Mouse (Mus musculus): Measurements from ENCODE around the gene Aspg. TPM values are rescaled to one million over a fixed set of nuclear protein-coding genes. Genes with fewer than 3 reads are reported as not detected.

Aspg gene
- polyA plus RNA-seq, 1 experiment from 2014 or later, result 0.25 TPM

DNA sequence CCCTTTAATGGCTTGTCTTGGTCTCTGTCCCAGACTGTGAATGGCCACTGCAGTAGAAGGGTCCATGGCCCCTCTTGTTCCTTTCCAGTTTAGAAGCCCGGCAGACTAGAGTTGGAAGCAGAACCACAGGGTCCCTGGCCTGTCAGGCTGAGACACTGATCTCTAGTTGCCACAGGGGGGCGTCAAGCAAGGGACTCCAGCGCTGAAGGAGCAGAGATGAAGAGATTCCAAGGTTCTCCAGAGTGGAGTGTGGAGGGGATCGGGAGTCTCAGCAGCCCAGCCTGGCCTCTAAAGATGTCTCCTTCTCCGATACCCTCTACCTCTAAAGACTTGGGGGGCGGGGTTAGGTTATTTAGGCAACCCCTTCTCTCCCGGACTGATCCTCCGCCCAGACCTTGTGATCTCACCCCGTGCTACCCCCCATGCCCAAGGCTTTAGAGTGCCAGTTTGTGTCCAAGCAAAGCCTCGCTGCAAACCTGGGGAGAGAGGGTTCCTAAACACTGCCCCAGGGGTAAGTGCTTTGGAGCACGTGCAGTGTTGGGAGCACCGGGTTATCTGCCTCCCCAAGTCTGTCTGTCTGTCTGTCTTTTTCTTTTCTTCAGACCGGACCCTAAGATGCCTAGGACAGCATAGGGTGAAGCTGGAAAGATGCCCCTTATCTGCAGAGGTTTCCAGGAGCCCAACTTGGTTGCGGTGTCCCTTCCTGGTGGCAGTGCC is 36.8 kb downstream of the Aspg start:
- H3K27ac ChIP-seq (ENCODE audit: low read depth, low read length), result no peak overlapping the region
- peak overlapping the region; percentile 69 for H3K9ac ChIP-seq (ENCODE audit: low read length)
- H3K27me3 ChIP-seq (ENCODE audit: control insufficient read depth, insufficient read depth, low read length), result peaks cover 50% of the 10 kb centered on the region
- 4% methylated on average over 14 of the region's 14 CpGs for WGBS
- ATAC-seq (ENCODE audit: low FRiP score) (no peak), DNase-seq (ENCODE audit: low spot score, missing footprints) (peak; percentile 94)
- peak overlapping the region; percentile 54 for H3K4me3 ChIP-seq (ENCODE audit: low read depth, low read length)
- no peaks in the 10 kb centered on the region for H3K36me3 ChIP-seq (ENCODE audit: control insufficient read depth, insufficient read depth, low read length)
- H3K4me1 ChIP-seq (ENCODE audit: control insufficient read depth, insufficient read depth, low read length), result peaks cover 29% of the 10 kb centered on the region
- no peaks in the 10 kb centered on the region for H3K9me3 ChIP-seq (ENCODE audit: control insufficient read depth, low read length)
- peak overlapping the region; percentile 91 for H3K4me2 ChIP-seq

DNA sequence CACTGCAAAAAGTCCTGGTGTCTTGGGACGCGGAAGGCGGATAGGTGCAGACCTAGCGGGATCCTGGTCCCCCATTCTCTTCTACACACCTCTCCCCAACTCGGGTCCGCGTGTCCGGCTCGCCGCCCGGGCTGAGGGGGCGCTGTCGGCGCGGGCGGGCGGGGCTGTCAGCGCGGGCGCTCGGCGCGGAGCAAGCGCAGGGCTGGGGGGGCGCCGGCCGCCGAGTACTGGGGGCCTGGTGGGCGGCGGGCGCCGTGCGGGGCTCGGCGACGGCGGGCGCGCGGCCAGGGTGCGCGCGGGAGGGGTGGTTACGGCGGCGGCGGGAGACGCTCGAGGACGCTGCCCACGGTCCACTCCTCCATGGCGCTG is 37.3 kb downstream of the Aspg start:
- peak overlapping the region; percentile 54 for H3K4me3 ChIP-seq (ENCODE audit: low read depth, low read length)
- H3K9ac ChIP-seq (ENCODE audit: low read length), result peak overlapping the region; percentile 69
- peaks cover 51% of the 10 kb centered on the region for H3K27me3 ChIP-seq (ENCODE audit: control insufficient read depth, insufficient read depth, low read length)
- no peaks in the 10 kb centered on the region for H3K9me3 ChIP-seq (ENCODE audit: control insufficient read depth, low read length)
- H3K4me1 ChIP-seq (ENCODE audit: control insufficient read depth, insufficient read depth, low read length), result peaks cover 29% of the 10 kb centered on the region
- H3K36me3 ChIP-seq (ENCODE audit: control insufficient read depth, insufficient read depth, low read length), result no peaks in the 10 kb centered on the region
- DNase-seq (ENCODE audit: low spot score, missing footprints), result peak; percentile 94
- H3K27ac ChIP-seq (ENCODE audit: low read depth, low read length), result no peak overlapping the region; the same call in 1 of the 2 replicates
- ATAC-seq (ENCODE audit: low FRiP score), result no peak
- peak overlapping the region; percentile 91 for H3K4me2 ChIP-seq
- under 1% methylated on average over 50 of the region's 52 CpGs for WGBS

DNA sequence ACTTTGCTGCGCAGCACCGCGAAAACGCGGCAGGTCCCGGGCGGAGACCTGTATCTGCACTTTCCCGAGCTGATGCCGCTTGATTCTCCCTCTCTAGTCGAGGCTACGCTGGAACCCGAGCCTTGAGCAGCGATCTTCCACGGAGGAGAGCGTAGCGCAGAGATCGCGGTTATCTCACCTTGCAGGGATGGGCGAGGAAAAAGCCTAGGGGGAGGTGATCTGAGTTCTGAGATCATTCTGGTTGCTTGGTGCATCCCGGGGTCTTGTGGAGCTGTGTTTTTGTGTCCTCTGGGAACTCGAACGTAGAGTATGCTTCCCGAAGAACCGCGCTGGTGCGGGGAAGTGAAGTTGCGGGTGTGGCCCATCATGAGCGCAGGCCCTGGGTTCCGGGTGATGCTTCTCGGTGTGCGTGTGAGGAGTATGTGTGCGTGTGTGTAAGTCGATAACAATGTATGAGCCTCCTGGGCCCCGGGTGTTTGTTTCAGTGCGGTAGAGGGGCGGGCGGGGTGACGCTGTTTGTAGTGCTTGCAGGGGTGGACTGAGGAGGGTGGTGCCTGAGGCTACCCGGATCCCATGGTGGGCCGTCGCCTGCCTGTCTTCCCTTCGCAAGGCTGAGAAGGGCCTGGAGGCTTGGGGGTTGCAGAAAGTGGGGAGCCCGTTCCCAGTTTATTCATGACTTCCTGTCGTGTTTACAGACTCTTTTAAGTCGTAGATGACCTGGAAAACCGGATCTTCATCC is 38.1 kb downstream of the Aspg start:
- no peak for ATAC-seq (ENCODE audit: low FRiP score)
- WGBS, result 1% methylated on average over 46 of the region's 46 CpGs
- peak; percentile 96 for DNase-seq (ENCODE audit: low spot score, missing footprints)

DNA sequence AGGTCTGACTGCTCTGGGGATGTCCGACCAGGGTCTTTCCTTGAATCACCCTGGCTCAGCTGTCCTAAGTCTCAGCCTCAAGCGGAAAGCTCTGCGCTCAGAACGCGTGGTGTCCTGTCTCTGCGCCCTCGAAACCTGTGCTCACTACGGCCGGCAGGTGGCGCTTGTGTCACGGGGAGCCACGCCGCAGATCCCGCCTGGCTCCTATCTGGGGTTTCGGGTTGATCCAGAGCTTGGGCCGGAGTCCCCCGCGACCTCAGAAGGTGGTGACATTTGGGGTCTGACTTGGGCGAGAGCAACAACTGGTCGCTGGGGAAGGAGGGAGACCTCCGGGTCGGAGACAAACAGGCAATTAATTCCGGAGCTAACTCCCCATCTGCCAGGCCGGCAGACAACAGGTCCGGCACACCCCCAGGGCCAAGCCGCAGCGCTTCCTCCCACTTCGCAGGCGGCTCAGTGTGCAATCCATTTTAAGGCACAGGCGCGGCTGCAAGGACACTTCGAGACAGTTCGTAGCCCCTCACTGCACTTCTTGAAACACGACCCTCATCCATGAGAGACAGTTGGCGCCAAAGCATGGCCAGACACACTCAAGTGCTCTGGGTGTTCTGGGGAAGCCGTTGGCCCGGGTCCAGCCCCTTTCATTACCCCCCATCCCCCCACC is 38.9 kb downstream of the Aspg start:
- Histone ChIP-seq H3K36me3 (ENCODE audit: control insufficient read depth, insufficient read depth, low read length) (no peaks in the 10 kb centered on the region), H3K4me1 (ENCODE audit: control insufficient read depth, insufficient read depth, low read length) (peaks cover 29% of the 10 kb centered on the region), H3K9ac (ENCODE audit: low read length) (peak overlapping the region; percentile 70), H3K9me3 (ENCODE audit: control insufficient read depth, low read length) (no peaks in the 10 kb centered on the region), H3K4me2 (peak overlapping the region; percentile 91), H3K27me3 (ENCODE audit: control insufficient read depth, insufficient read depth, low read length) (peaks cover 57% of the 10 kb centered on the region), H3K4me3 (ENCODE audit: low read depth, low read length) (peak overlapping the region; percentile 54), H3K27ac (ENCODE audit: low read depth, low read length) (no peak overlapping the region; the same call in 1 of the 2 replicates)
- WGBS, result under 1% methylated on average over 37 of the region's 37 CpGs
- ATAC-seq (ENCODE audit: low FRiP score) (peak; percentile 66), DNase-seq (ENCODE audit: low spot score, missing footprints) (peak; percentile 99)

More for the DNA sequence above, 38.1 kb downstream of the Aspg start:
- Histone ChIP-seq H3K4me1 (ENCODE audit: control insufficient read depth, insufficient read depth, low read length) (peaks cover 29% of the 10 kb centered on the region), H3K36me3 (ENCODE audit: control insufficient read depth, insufficient read depth, low read length) (no peaks in the 10 kb centered on the region), H3K27ac (ENCODE audit: low read depth, low read length) (no peak overlapping the region; the same call in 1 of the 2 replicates), H3K9ac (ENCODE audit: low read length) (peak overlapping the region; percentile 69), H3K4me2 (peak overlapping the region; percentile 91), H3K27me3 (ENCODE audit: control insufficient read depth, insufficient read depth, low read length) (peaks cover 54% of the 10 kb centered on the region), H3K9me3 (ENCODE audit: control insufficient read depth, low read length) (no peaks in the 10 kb centered on the region), H3K4me3 (ENCODE audit: low read depth, low read length) (peak overlapping the region; percentile 54)

DNA sequence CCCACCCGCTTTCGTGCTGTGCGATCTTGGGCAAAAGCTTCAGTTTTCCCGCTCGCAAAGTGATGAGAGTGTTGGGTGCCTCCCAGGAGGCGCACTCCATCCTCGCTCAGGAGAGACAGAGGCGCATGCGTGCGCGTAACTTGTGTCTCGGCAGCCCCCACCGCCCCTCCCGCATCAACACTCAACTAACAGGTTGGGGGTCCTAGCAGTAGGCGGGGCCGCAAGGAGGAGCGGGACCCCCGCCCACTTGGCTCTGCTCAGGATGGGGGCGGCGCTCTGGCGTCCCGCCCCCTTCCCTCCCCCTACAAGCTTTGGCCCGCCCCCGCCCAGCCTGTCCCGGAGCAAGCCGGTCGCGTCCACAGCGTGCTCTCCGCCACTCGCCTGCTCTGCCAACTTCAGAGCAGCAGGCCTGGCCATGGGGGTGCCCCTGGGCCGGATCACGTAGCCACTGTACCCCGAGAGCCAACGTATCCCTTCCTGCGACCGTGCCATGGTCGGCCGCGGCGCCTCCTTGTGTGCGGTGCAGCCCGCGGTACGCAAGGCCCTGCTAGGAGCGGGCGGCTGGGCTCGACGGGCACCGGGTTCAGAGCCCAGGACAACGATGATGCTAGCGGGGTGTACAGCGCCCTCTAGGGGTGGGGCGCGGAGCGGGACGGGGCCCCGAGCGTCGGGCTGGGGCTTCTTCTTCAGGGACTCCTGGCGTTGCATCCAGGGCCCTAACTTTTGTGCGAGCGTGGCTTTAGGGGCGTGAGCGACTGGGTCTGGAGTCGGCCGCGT is 39.6 kb downstream of the Aspg start, which contains the start of gene Kif26a:
Gene Kif26a, plus strand, starts transcription at position 334 of the 777 bp plus-strand sequence.
- peaks cover 53% of the 10 kb centered on the region for H3K27me3 ChIP-seq (ENCODE audit: control insufficient read depth, insufficient read depth, low read length)
- H3K9ac ChIP-seq (ENCODE audit: low read length), result peak within 1 kb of the TSS; percentile 70
- peak; percentile 98 for DNase-seq (ENCODE audit: low spot score, missing footprints)
- ATAC-seq (ENCODE audit: low FRiP score), result peak; percentile 66
- peaks cover 29% of the 10 kb centered on the region for H3K4me1 ChIP-seq (ENCODE audit: control insufficient read depth, insufficient read depth, low read length)
- WGBS, result under 1% methylated on average over 67 of the region's 68 CpGs
- H3K36me3 ChIP-seq (ENCODE audit: control insufficient read depth, insufficient read depth, low read length), result no peaks in the 10 kb centered on the region
- peak within 1 kb of the TSS; percentile 2; the same call in 1 of the 2 replicates for H3K27ac ChIP-seq (ENCODE audit: low read depth, low read length)
- peak within 1 kb of the TSS; percentile 91 for H3K4me2 ChIP-seq
- peak within 1 kb of the TSS; percentile 54 for H3K4me3 ChIP-seq (ENCODE audit: low read depth, low read length)
- no peaks in the 10 kb centered on the region for H3K9me3 ChIP-seq (ENCODE audit: control insufficient read depth, low read length)

DNA sequence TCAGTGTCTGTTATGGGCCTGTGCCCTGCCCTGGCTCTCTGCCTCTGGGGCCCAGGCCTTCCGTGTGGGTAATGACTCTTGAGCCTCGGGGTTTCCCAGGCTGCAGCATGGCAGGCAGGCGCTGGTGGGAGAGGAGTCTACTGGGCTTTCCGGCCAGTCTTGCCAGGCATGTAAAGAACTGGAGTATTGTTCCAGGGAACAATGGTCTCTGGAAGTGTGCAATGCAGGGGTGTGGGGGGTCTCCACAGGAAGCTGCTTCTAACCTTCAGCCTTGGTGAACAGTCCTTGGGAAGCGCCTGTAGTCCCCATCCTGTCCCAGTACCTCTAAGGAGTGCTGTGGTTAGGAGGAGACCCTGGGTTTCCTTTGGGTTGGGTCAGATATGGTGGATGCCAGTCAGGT is 40.9 kb downstream of the Aspg start:
- no peak for DNase-seq (ENCODE audit: low spot score, missing footprints)
- WGBS, result 23% methylated on average over 5 of the region's 5 CpGs
- Histone ChIP-seq H3K4me1 (ENCODE audit: control insufficient read depth, insufficient read depth, low read length) (peaks cover 35% of the 10 kb centered on the region), H3K9me3 (ENCODE audit: control insufficient read depth, low read length) (no peaks in the 10 kb centered on the region), H3K4me3 (ENCODE audit: low read depth, low read length) (peak overlapping the region; percentile 54), H3K27me3 (ENCODE audit: control insufficient read depth, insufficient read depth, low read length) (peaks cover 42% of the 10 kb centered on the region), H3K36me3 (ENCODE audit: control insufficient read depth, insufficient read depth, low read length) (no peaks in the 10 kb centered on the region), H3K9ac (ENCODE audit: low read length) (peak overlapping the region; percentile 70), H3K4me2 (peak overlapping the region; percentile 91), H3K27ac (ENCODE audit: low read depth, low read length) (no peak overlapping the region)
- no peak for ATAC-seq (ENCODE audit: low FRiP score)

DNA sequence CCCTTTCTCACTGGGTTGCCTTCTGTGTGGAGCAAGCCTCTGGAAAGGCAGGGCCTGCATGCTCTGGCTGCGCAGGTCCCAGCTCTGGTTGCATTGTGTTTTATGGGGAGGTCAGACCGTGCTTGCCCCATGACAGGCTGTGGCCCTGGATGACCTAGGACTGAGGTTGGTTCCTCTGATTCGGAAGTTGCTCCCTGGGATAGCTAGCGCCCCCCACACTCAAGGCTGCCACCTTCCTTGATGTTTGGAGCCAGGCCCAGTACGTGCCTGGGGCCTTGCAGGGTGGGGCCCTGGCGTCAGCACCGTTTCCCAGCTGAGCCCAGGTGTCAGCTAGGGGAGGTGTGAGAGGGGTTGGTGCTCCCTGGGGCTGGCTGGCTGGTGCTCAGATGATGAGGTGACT is 43.5 kb downstream of the Aspg start:
- no peaks in the 10 kb centered on the region for H3K9me3 ChIP-seq (ENCODE audit: control insufficient read depth, low read length)
- no peak for ATAC-seq (ENCODE audit: low FRiP score)
- H3K4me3 ChIP-seq (ENCODE audit: low read depth, low read length), result no peak overlapping the region
- no peak for DNase-seq (ENCODE audit: low spot score, missing footprints)
- peaks cover 36% of the 10 kb centered on the region for H3K4me1 ChIP-seq (ENCODE audit: control insufficient read depth, insufficient read depth, low read length)
- peaks cover 19% of the 10 kb centered on the region for H3K27me3 ChIP-seq (ENCODE audit: control insufficient read depth, insufficient read depth, low read length)
- no peak overlapping the region for H3K27ac ChIP-seq (ENCODE audit: low read depth, low read length)
- no peak overlapping the region for H3K9ac ChIP-seq (ENCODE audit: low read length)
- H3K4me2 ChIP-seq, result peak overlapping the region; percentile 15; the same call in 1 of the 2 replicates
- H3K36me3 ChIP-seq (ENCODE audit: control insufficient read depth, insufficient read depth, low read length), result no peaks in the 10 kb centered on the region
- 76% methylated on average over 7 of the region's 7 CpGs for WGBS

DNA sequence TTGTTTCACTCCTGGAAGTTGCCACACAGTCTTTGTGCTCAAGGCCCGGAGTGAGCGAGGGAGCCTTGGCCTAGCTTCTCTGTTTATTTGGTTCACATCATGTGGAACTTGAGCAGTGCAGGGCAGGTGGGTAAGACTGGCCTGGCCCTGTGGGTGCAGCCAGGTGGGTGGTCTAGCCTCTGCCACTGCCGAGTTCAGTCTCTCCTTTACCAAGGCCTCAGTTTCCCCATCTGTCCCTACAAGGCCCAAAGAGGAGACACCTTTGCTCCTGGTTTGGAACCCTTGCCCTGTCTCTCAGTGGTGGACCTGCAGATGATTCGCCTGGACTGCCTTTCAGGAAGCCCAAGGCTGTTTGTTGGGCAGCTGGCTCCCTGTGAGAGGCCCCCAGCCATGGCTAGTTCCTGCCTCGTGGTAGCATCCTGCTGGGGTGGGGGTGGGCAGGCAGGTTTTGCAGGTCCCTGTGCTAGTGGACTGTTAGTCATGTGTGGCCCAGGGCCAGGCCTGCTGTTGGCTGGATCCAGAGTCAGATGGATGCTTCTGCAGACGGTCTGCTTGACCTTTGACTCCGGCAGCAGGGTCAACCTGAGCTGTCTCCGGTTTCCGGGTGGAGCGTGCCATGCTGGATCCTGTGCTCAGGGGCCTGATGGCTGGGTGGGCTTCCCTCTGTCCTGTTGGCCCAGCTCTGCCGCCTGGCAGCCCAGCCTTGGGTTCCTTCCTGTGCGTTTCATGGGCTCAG is 44.9 kb downstream of the Aspg start:
- DNase-seq (ENCODE audit: low spot score, missing footprints) (no peak), ATAC-seq (ENCODE audit: low FRiP score) (no peak)
- no peak overlapping the region for H3K4me2 ChIP-seq
- H3K4me3 ChIP-seq (ENCODE audit: low read depth, low read length), result no peak overlapping the region
- H3K4me1 ChIP-seq (ENCODE audit: control insufficient read depth, insufficient read depth, low read length), result peaks cover 36% of the 10 kb centered on the region
- no peak overlapping the region for H3K9ac ChIP-seq (ENCODE audit: low read length)
- H3K36me3 ChIP-seq (ENCODE audit: control insufficient read depth, insufficient read depth, low read length), result no peaks in the 10 kb centered on the region
- 39% methylated on average over 12 of the region's 12 CpGs for WGBS
- H3K27me3 ChIP-seq (ENCODE audit: control insufficient read depth, insufficient read depth, low read length), result peaks cover 14% of the 10 kb centered on the region
- H3K27ac ChIP-seq (ENCODE audit: low read depth, low read length), result no peak overlapping the region
- no peaks in the 10 kb centered on the region for H3K9me3 ChIP-seq (ENCODE audit: control insufficient read depth, low read length)
